Mouse (Mus musculus) lung, postnatal 0 days (tissue): ENCODE results near the gene Smc5.

Experiments used
- CTCF ChIP-seq: IDR thresholded peaks from 2 replicates; pipeline ENCODE4 v1.5.1; 2016; ENCODE audit warnings: antibody characterized with exemption, mild to moderate bottlenecking
- EP300 ChIP-seq: IDR thresholded peaks from 2 replicates; pipeline ENCODE4 v1.6.1; 2016; ENCODE audit warnings: antibody characterized with exemption, mild to moderate bottlenecking, control low read depth

- TF ChIP-seq CTCF (no peak), EP300 (no peak)
Observed at GRCm38 (mm10) chr19:23183493-23183892, 90.2 kb downstream of the Smc5 start.
